Mouse (Mus musculus) midbrain, embryonic 11.5 days (tissue): ENCODE measurements around the gene Dhx35. TPM values are rescaled to one million over a fixed set of nuclear protein-coding genes. Genes with fewer than 3 reads are reported as not detected.

Experiments used
- ATAC-seq: fragments of 200-750 bp; cut with Nextera tagmentation; 2 replicates; pipeline ENCODE4 v1.8.0; 2017; ENCODE audit warnings: moderate TSS enrichment, moderate library complexity; ENCODE audit not compliant: low FRiP score
- DNase-seq: peaks from one replicate; pipeline ENCODE4 v3.0.0; 2015; ENCODE audit warnings: low spot score; ENCODE audit errors: missing footprints
- H3K27ac ChIP-seq: fragments of 300-500 bp; sonication (generic); 2 replicates; pipeline ENCODE4 v1.5.1; 2014; ENCODE audit warnings: low read depth, low read length
- H3K27me3 ChIP-seq: fragments of 300-500 bp; sonication (generic); 2 replicates; pipeline ENCODE4 v1.6.1; 2014; ENCODE audit warnings: mild to moderate bottlenecking, low read length, moderate library complexity, mixed read lengths; ENCODE audit not compliant: control insufficient read depth, insufficient read depth
- H3K36me3 ChIP-seq: fragments of 300-500 bp; sonication (generic); 2 replicates; pipeline ENCODE4 v1.6.1; 2014; ENCODE audit warnings: mild to moderate bottlenecking, low read length, moderate library complexity, mixed read lengths; ENCODE audit not compliant: control insufficient read depth, insufficient read depth
- H3K4me1 ChIP-seq: fragments of 300-500 bp; sonication (generic); 2 replicates; pipeline ENCODE4 v1.6.1; 2014; ENCODE audit warnings: low read length; ENCODE audit not compliant: control insufficient read depth, insufficient read depth
- H3K4me2 ChIP-seq: fragments of 300-500 bp; sonication (generic); 2 replicates; pipeline ENCODE4 v1.6.1; 2014; ENCODE audit warnings: mild to moderate bottlenecking, moderate library complexity
- H3K4me3 ChIP-seq: fragments of 300-500 bp; sonication (generic); 2 replicates; pipeline ENCODE4 v1.5.1; 2014; ENCODE audit warnings: low read depth, low read length
- H3K9ac ChIP-seq: fragments of 300-500 bp; sonication (generic); 2 replicates; pipeline ENCODE4 v1.6.1; 2014; ENCODE audit warnings: low read length
- H3K9me3 ChIP-seq: fragments of 300-500 bp; sonication (generic); 2 replicates; pipeline ENCODE4 v1.6.1; 2016; ENCODE audit warnings: low read length; ENCODE audit not compliant: control insufficient read depth
- WGBS: fragments of 180-500 bp; shearing (Covaris S2); extraction: QIAGEN DNeasy Blood & Tissue Kit; methylation state at CpG from one replicate; pipeline ENCODE4 v1.1.7; 2014; 5-methylcytosine and 5-hydroxymethylcytosine counted together
- polyA plus RNA-seq: library from polyadenylated mRNA; unstranded; fragments of >200 nt; fragmentation: Nextera tagmentation; extraction: Ambion mirVana; gene quantifications from 2 replicates; pipeline ENCODE4 v1.2.1, GENCODE M21; 2014

The Dhx35 gene
- polyA plus RNA-seq, 1 experiment from 2014 or later = 18.3 TPM

- no peak overlapping the region for H3K4me2 ChIP-seq
- no peak overlapping the region for H3K9ac ChIP-seq
- DNase-seq (peak; percentile 62), ATAC-seq (no peak)
- no peaks in the 10 kb centered on the region for H3K4me1 ChIP-seq
- H3K9me3 ChIP-seq = no peaks in the 10 kb centered on the region
- H3K27ac ChIP-seq = no peak overlapping the region
- H3K27me3 ChIP-seq = no peaks in the 10 kb centered on the region
- H3K36me3 ChIP-seq = no peaks in the 10 kb centered on the region
- no peak overlapping the region for H3K4me3 ChIP-seq
- 93% methylated on average over 4 of the region's 4 CpGs for WGBS
Measured at GRCm38 (mm10) chr2:158891319-158891718, 96.7 kb downstream of the Dhx35 start.

- peak; percentile 47 for DNase-seq
Measured at GRCm38 (mm10) chr2:158893171-158893853, 98.7 kb downstream of the Dhx35 start.

GRCm38 (mm10) chr2:158898469-158899196 is 104.0 kb downstream of the Dhx35 start:
- ATAC-seq (no peak), DNase-seq (no peak)
- Histone ChIP-seq H3K9ac (no peak overlapping the region), H3K4me2 (no peak overlapping the region), H3K27me3 (no peaks in the 10 kb centered on the region), H3K4me3 (no peak overlapping the region), H3K4me1 (no peaks in the 10 kb centered on the region), H3K36me3 (no peaks in the 10 kb centered on the region), H3K9me3 (no peaks in the 10 kb centered on the region), H3K27ac (no peak overlapping the region)
- WGBS = 61% methylated on average over 13 of the region's 13 CpGs

More at GRCm38 (mm10) chr2:158893171-158893853, 98.7 kb downstream of the Dhx35 start:
- no peaks in the 10 kb centered on the region for H3K4me1 ChIP-seq
- H3K9me3 ChIP-seq = no peaks in the 10 kb centered on the region
- no peak overlapping the region for H3K9ac ChIP-seq
- no peaks in the 10 kb centered on the region for H3K27me3 ChIP-seq
- H3K4me2 ChIP-seq = no peak overlapping the region
- H3K4me3 ChIP-seq = no peak overlapping the region
- ATAC-seq = no peak
- no peaks in the 10 kb centered on the region for H3K36me3 ChIP-seq
- WGBS = 80% methylated on average over 16 of the region's 16 CpGs
- H3K27ac ChIP-seq = no peak overlapping the region

Other genes with a start within 250 kb of the Dhx35 start
- 1.9 and 2.3 TPM in 2 replicates for gene Slc32a1, start 184.0 kb upstream of the Dhx35 start, polyA plus RNA-seq
- gene Actr5, start 169.9 kb upstream of the Dhx35 start, polyA plus RNA-seq = 15.3 and 16.0 TPM in 2 replicates
- gene Ppp1r16b, start 129.4 kb upstream of the Dhx35 start, polyA plus RNA-seq = 3.2 and 3.3 TPM in 2 replicates
- 48.5 and 48.8 TPM in 2 replicates for gene Fam83d, start 26.7 kb upstream of the Dhx35 start, polyA plus RNA-seq